Mouse (Mus musculus): ENCODE results near the gene Crybg1. TPM values are rescaled to one million over a fixed set of nuclear protein-coding genes. Genes with fewer than 3 reads are reported as not detected.

The Crybg1 gene
- total RNA-seq, 2 experiments from 2014 or later, result 1.4 to 2.0 TPM

DNA sequence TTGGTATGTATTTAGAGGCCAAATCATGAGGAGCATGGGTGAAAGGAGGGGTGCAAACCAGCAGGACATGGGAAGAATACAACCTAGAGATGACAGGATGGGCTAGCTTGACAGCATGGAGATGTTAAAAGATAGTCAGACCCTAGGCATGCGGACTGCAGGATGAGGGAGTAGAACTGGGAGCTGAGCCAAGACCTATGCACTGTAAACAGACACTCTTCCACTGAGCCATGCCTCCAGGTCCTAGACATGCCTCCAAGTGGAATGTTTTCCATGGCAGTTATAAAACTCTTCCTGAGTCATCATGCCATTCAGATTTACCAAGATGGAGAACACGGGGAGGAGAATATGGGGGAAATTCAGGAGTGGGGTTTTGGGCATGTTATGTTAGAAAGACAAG, 53.9 kb downstream of the Crybg1 start:
- no peak for DNase-seq (ENCODE audit: low spot score in 2 of 2)

DNA sequence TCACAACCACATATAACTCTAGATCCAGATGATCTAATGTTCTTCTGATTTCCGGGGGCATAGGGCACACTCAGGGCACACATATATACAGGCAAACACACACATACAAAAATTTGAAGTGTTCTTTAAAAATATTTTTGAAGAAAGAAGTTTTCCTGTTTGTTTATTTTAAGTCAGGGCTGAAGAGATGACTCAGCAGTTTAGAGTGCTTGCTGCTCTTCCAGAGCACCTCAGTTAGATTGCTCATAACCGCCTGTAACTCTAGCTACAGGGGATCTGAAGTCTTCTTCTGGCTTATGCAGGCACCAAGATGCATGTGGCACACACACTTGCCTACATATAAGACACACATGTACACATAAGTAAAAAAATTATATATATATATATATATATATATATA, 56.9 kb downstream of the Crybg1 start:
- no peak for DNase-seq (ENCODE audit: low spot score in 2 of 2)

DNA sequence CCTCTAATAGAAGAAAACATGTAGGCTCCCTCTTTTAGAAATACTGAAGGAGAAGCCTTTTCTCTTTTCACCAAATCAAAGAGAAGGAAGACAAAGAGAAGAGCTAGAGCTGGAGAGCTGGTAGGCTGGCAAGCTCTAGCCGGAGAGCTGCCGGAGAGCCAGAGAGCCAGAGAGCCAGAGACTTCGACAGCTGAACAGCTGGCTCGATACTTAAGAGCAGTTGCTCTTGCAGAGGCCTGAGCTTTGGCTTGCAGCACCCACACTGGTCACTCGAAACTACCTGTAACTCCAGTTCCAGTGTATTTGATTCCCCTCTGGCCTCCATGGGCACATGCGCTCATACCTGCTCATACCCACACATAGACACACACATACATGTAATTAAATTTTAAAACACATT, 68.3 kb downstream of the Crybg1 start:
- no peak for DNase-seq (ENCODE audit: low spot score in 2 of 2)

GRCm38 (mm10) chr10:44078799-44079521, 69.7 kb downstream of the Crybg1 start:
- no peak for DNase-seq (ENCODE audit: low spot score in 2 of 2)

DNA sequence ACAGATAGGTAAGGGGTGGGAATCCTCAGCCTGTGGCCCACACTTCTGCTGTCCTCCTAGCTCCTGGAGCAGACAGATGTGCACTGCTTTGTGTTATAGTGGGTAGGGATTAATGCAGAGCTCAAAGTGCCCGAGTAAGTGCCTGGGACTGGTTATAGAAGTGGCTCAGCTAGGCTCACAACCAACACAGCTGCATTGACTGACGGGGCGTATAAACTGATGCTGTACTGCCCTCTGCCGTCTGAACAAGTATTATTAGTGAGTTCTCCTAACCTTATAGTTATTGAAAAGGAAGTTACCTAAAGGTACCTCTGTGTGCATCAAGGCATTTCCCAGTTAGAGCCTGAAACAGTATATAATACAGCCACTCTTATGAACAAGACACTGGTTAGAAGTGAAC, 77.6 kb downstream of the Crybg1 start:
- DNase-seq (ENCODE audit: low spot score in 2 of 2), result peak; percentile 36 to 57

DNA sequence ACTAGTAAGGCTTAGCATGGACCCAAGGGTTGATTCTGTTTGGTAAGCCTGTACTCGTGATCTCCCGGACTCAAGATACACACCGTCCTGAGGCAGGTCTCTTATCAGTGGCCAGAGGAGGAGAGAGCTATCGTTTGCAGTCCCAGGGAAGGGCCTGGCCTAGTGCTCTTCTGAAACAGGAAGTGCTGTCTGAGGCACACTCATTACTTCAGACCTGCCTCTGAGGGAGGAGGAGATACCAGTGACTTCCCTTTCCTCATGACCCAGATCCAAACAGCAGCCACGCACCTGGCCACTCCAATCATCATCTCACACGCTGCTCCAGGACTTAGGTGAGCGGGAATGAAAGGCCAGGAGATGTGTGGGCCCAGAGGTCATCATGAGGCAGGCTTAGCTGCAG, 79.5 kb downstream of the Crybg1 start:
- no peak for DNase-seq (ENCODE audit: low spot score in 2 of 2)

DNA sequence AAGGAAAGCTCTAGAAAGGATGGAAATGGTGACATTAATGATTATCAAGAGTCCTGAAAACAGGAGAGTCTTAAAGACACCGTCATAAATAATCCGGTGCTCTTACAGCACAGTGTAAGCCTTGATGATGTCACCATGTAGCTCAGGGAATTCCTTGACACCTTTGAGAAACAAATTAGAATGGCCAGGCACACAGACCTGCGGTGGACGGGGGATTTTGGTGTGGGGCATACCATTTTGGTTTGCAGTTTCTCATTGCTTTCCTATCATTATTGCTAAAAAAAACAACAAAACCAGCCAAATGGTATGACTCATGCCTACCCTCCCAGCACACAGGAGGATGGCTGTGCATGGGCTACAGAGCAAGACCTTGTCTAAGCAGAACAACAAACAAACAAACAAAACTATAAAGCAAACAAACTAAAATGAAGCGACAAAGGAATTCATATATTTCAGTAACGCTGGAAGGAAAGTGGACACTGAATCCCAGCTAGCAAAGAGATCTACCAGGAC, 82.7 kb downstream of the Crybg1 start:
- DNase-seq (ENCODE audit: low spot score in 2 of 2), result no peak

DNA sequence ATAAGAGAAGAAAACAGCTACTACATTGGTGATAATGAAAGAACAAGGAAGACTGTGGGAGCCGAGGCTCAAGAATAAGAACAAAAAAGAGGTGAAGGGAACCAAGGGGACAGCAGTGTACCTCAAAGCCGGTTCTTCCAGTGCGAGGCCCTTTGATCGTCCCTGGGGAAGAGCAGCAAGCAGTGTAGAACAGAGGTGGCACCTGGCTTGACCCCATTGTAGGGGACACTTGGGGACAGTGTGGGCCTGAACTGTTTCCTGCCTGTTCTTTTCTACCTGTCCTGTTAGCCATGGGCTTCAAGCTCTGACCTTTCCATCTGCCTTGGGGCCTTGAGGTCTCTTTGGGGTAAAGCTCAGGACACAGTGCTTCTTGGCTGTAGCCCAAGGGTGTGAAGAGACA, 85.7 kb downstream of the Crybg1 start:
- DNase-seq (ENCODE audit: low spot score in 2 of 2), result no peak

DNA sequence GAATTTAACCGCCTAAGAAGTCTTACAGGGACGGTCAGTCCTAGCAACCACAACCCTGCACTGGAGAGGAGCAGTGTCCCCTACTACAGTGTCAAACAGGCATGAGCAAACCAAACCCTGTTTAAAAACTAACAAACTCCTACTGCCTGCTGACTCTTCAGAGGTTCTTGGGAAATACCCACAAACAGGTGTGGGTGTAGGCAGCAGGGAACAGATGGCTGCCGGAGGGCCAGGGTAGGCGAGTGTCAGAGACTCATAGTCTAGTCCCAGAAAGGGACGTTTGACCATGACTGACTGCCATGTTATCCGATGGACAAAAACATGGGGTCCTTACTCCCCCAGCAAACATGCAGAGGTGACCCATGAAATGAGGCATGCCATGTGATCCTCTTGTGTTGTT, 97.7 kb downstream of the Crybg1 start:
- DNase-seq (ENCODE audit: low spot score in 2 of 2), result no peak

GRCm38 (mm10) chr10:44044727-44045126, 103.9 kb downstream of the Crybg1 start:
- DNase-seq (ENCODE audit: low spot score in 2 of 2), result no peak

- no peak for DNase-seq (ENCODE audit: low spot score in 2 of 2)
These were observed 105.0 kb downstream of the Crybg1 start for GRCm38 (mm10) chr10:44043630-44044029.

DNA sequence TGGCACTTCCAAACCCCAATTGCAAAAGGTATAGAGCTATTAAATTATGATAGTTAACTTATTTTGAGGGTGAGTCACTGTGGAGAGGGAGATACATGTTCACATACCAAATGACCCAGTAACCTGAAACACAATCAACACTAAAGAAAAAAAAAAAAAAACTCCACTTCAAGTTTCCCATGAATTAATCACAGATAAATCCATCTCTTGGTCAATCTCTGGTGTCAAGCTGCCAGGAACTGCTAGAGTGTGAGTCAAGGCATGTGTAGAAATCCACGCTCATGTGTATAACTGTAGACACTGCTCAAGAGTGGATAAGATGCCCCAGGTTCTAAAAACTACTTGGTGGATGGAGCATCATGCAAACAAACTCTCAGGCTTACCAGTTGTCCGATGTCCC, 109.5 kb downstream of the Crybg1 start:
- no peak for DNase-seq (ENCODE audit: low spot score in 2 of 2)

GRCm38 (mm10) chr10:44037918-44038544, 110.6 kb downstream of the Crybg1 start:
- no peak for DNase-seq (ENCODE audit: low spot score in 2 of 2)

GRCm38 (mm10) chr10:44029566-44029965, 119.1 kb downstream of the Crybg1 start:
- DNase-seq (ENCODE audit: low spot score in 2 of 2), result no peak

- no peak for DNase-seq (ENCODE audit: low spot score in 2 of 2)
These were observed 121.4 kb downstream of the Crybg1 start for GRCm38 (mm10) chr10:44027226-44027625.

- no peak for DNase-seq (ENCODE audit: low spot score in 2 of 2)
These were observed 122.5 kb downstream of the Crybg1 start for GRCm38 (mm10) chr10:44026105-44026504.

GRCm38 (mm10) chr10:44024705-44025104, 123.9 kb downstream of the Crybg1 start:
- no peak for DNase-seq (ENCODE audit: low spot score in 2 of 2)

DNA sequence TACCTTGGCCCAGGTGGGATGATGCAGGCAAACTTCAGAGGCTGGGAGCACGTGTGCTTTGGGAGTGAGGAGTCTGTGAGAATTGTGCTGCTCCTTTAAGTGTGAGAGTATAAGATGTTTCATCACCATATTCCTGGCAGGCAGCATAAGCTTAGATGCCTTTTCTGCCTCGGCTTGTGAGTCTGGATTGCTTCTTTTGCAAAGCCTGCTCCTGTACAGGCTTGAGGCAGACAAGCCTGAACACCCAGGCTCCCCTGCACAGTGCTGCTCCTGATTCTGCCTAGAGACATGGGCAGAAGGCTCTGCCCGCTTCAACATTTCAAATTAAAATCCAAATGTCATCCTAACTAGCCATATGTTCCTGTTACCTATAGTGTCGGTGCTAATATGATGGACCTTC, 128.5 kb downstream of the Crybg1 start:
- no peak for DNase-seq (ENCODE audit: low spot score in 2 of 2)

DNA sequence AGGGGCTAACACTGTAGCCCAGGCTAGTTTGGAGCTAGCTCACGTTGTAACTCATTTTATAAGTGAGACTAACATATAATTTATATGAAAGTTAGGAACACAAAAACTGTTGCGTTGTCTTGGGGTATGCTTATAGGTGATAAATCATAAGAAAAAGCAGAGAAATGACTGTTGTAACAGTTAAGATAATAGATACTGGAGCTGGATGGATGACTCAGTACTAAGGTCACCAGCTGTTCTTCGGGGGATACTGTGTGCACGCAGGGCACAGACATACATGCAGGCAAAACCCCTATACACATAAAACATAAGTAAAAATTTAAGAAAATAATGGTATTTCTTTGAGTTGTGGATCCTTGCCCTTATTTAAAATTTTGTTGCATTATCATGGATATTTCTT, 130.1 kb downstream of the Crybg1 start:
- DNase-seq (ENCODE audit: low spot score in 2 of 2), result no peak

DNA sequence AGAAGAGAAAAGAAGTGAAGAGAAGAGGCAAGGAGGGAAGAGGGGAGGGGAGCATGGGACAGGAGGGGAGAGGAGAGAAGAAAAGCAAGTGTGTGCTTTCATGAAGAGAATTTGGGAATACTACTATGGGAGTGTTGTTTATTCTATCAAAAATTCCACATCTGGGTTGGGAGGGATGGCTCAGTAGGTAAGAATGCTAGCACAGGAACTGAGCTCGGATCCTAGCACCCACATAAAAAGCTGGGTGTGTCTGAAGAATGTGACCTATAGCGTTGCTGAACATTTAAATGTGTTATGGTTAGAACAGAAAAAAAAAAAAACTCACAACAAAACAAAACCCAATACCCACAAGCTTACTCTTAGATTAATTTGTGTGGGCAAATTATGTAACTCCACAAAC, 133.0 kb downstream of the Crybg1 start:
- DNase-seq (ENCODE audit: low spot score in 2 of 2), result no peak

- no peak for DNase-seq (ENCODE audit: low spot score in 2 of 2)
These were observed 134.8 kb downstream of the Crybg1 start for GRCm38 (mm10) chr10:44013885-44014284.

DNA sequence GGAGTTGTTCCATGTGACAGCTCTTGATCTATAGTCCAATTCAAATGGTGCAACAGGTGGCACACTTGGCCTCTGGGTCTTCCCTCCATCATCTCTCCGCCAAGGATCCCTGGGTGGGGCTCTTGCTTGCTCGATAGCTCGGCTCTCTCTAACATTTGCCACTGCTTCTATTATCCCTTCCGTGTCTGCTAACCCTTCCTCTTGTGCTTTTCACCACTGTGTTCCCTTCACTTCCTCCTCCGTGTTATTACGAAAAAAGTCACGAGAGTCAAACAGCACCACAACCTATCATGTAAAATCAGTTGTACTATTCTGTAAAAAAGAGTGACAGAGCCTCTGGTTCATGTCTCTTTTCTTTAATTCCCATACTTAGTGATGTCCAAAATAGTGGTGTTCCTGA, 137.2 kb downstream of the Crybg1 start:
- no peak for DNase-seq (ENCODE audit: low spot score in 2 of 2)

- no peak for DNase-seq (ENCODE audit: low spot score in 2 of 2)
These were observed 139.8 kb downstream of the Crybg1 start for GRCm38 (mm10) chr10:44008808-44009207.

Data from adrenal gland, adult 18-20 months (tissue).